Mouse (Mus musculus) heart, postnatal 0 days (tissue): ENCODE data around the gene Arl5a. TPM values are rescaled to one million over a fixed set of nuclear protein-coding genes. Genes with fewer than 3 reads are reported as not detected.

ENCODE experiments used
- ATAC-seq: fragments of 200-750 bp; cut with Nextera tagmentation; 2 replicates; pipeline ENCODE4 v1.8.0; 2017; ENCODE audit warnings: low read depth, moderate number of reproducible peaks, moderate library complexity; ENCODE audit not compliant: insufficient read depth
- DNase-seq: peaks from one replicate; pipeline ENCODE4 v3.0.0-alpha.2; 2016; ENCODE audit warnings: low spot score
- H3K27ac ChIP-seq: fragments of 300-500 bp; sonication (generic); 2 replicates; pipeline ENCODE4 v1.5.1; 2014; ENCODE audit warnings: low read depth, mild to moderate bottlenecking
- H3K27me3 ChIP-seq: fragments of 300-500 bp; sonication (generic); 2 replicates; pipeline ENCODE4 v1.6.1; 2014; ENCODE audit warnings: low read length, mixed read lengths; ENCODE audit not compliant: control insufficient read depth, insufficient read depth
- H3K36me3 ChIP-seq: fragments of 300-500 bp; sonication (generic); replicated peaks from 2 replicates; pipeline ENCODE4 v1.6.1; 2014; ENCODE audit warnings: low read length, mixed read lengths; ENCODE audit not compliant: control insufficient read depth, insufficient read depth
- H3K4me1 ChIP-seq: fragments of 300-500 bp; sonication (generic); 2 replicates; pipeline ENCODE4 v1.6.1; 2014; ENCODE audit warnings: antibody characterized with exemption; ENCODE audit not compliant: control insufficient read depth, insufficient read depth
- H3K4me2 ChIP-seq: fragments of 300-500 bp; sonication (generic); 2 replicates; pipeline ENCODE4 v1.6.1; 2014; ENCODE audit warnings: low read depth, mild to moderate bottlenecking, low read length, moderate library complexity
- H3K4me3 ChIP-seq: fragments of 300-500 bp; sonication (generic); 2 replicates; pipeline ENCODE4 v1.5.1; 2014; ENCODE audit warnings: low read depth, low read length
- H3K9ac ChIP-seq: fragments of 300-500 bp; sonication (generic); replicated peaks from 2 replicates; pipeline ENCODE4 v1.6.1; 2014; ENCODE audit warnings: low read depth, low read length, mixed read lengths
- H3K9me3 ChIP-seq: fragments of 300-500 bp; sonication (generic); replicated peaks from 2 replicates; pipeline ENCODE4 v1.6.1; 2016; ENCODE audit warnings: low read length; ENCODE audit not compliant: control insufficient read depth
- CTCF ChIP-seq: IDR thresholded peaks from 2 replicates; pipeline ENCODE4 v1.5.1; 2016; ENCODE audit warnings: antibody characterized with exemption, control low read depth, low read depth
- EP300 ChIP-seq: IDR thresholded peaks from 2 replicates; pipeline ENCODE4 v1.6.1; 2016; ENCODE audit warnings: antibody characterized with exemption, low read depth
- WGBS: fragments of 180-500 bp; shearing (Covaris S2); extraction: QIAGEN DNeasy Blood & Tissue Kit; methylation state at CpG from one replicate; pipeline ENCODE4 v1.1.7; 2014; 5-methylcytosine and 5-hydroxymethylcytosine counted together
- polyA plus RNA-seq: library from polyadenylated mRNA; unstranded; fragments of >200 nt; fragmentation: Nextera tagmentation; extraction: Ambion mirVana; gene quantifications from 2 replicates; pipeline ENCODE4 v1.2.1, GENCODE M21; 2015
- total RNA-seq: library from RNA; depleted of rRNA; stranded (reverse); fragments of >200 nt; gene quantifications from 2 replicates; pipeline ENCODE4 v1.2.3, GENCODE M21; 2014; ENCODE audit warnings: low replicate concordance

Gene Arl5a
- total and polyA plus RNA-seq, 2 experiments from 2014 or later: 26.2 to 57.5 TPM

GRCm38 (mm10) chr2:52406480-52406879 lies 18.2 kb downstream of the Arl5a start:
- ATAC-seq: no peak

GRCm38 (mm10) chr2:52405238-52405637 lies 19.5 kb downstream of the Arl5a start:
- Histone ChIP-seq H3K4me2 (no peak overlapping the region), H3K4me1 (no peaks in the 10 kb centered on the region), H3K27ac (no peak overlapping the region), H3K9me3 (peaks cover 10% of the 10 kb centered on the region), H3K9ac (no peak overlapping the region), H3K4me3 (no peak overlapping the region), H3K27me3 (no peaks in the 10 kb centered on the region), H3K36me3 (peaks cover 67% of the 10 kb centered on the region)
- TF ChIP-seq CTCF (no peak), EP300 (no peak)
- WGBS: 94% methylated on average over 5 of the region's 5 CpGs
- ATAC-seq (no peak), DNase-seq (no peak)

More at GRCm38 (mm10) chr2:52406480-52406879, 18.2 kb downstream of the Arl5a start:
- no peak for DNase-seq
- Histone ChIP-seq H3K9me3 (peaks cover 15% of the 10 kb centered on the region), H3K4me3 (no peak overlapping the region), H3K9ac (no peak overlapping the region), H3K36me3 (peaks cover 77% of the 10 kb centered on the region), H3K27ac (no peak overlapping the region), H3K4me2 (no peak overlapping the region), H3K4me1 (no peaks in the 10 kb centered on the region), H3K27me3 (no peaks in the 10 kb centered on the region)
- 74% methylated on average over 1 of the region's 1 CpGs for WGBS
- TF ChIP-seq CTCF (peak; percentile 51), EP300 (no peak)

- 85% methylated on average over 5 of the region's 5 CpGs for WGBS
Measured at GRCm38 (mm10) chr2:52394529-52394928, 30.2 kb downstream of the Arl5a start.

GRCm38 (mm10) chr2:52390415-52390975 lies 34.2 kb downstream of the Arl5a start:
- no peak overlapping the region for H3K9ac ChIP-seq
- no peaks in the 10 kb centered on the region for H3K27me3 ChIP-seq
- DNase-seq (no peak), ATAC-seq (no peak)
- H3K36me3 ChIP-seq: no peaks in the 10 kb centered on the region
- H3K4me3 ChIP-seq: no peak overlapping the region
- H3K9me3 ChIP-seq: no peaks in the 10 kb centered on the region
- TF ChIP-seq CTCF (no peak), EP300 (no peak)
- H3K4me2 ChIP-seq: no peak overlapping the region
- H3K4me1 ChIP-seq: peaks cover 7% of the 10 kb centered on the region; the same call in 1 of the 2 replicates
- H3K27ac ChIP-seq: no peak overlapping the region
- 39% methylated on average over 2 of the region's 2 CpGs for WGBS

More at GRCm38 (mm10) chr2:52394529-52394928, 30.2 kb downstream of the Arl5a start:
- Histone ChIP-seq H3K4me2 (no peak overlapping the region), H3K27ac (no peak overlapping the region), H3K4me3 (no peak overlapping the region), H3K9me3 (no peaks in the 10 kb centered on the region), H3K4me1 (no peaks in the 10 kb centered on the region), H3K9ac (no peak overlapping the region), H3K27me3 (no peaks in the 10 kb centered on the region), H3K36me3 (peaks cover 6% of the 10 kb centered on the region)
- DNase-seq (no peak), ATAC-seq (no peak)
- TF ChIP-seq EP300 (no peak), CTCF (no peak)

- no peaks in the 10 kb centered on the region for H3K9me3 ChIP-seq
- H3K27me3 ChIP-seq: no peaks in the 10 kb centered on the region
- DNase-seq (no peak), ATAC-seq (no peak)
- no peak overlapping the region for H3K4me3 ChIP-seq
- no peak overlapping the region for H3K27ac ChIP-seq
- TF ChIP-seq CTCF (no peak), EP300 (no peak)
- no peak overlapping the region for H3K9ac ChIP-seq
- H3K36me3 ChIP-seq: no peaks in the 10 kb centered on the region
- H3K4me1 ChIP-seq: peaks cover 8% of the 10 kb centered on the region; the same call in 1 of the 2 replicates
- H3K4me2 ChIP-seq: no peak overlapping the region
- 82% methylated on average over 3 of the region's 3 CpGs for WGBS
Measured at GRCm38 (mm10) chr2:52389975-52390374, 34.7 kb downstream of the Arl5a start.

- Histone ChIP-seq H3K27me3 (no peaks in the 10 kb centered on the region), H3K4me2 (peak overlapping the region; percentile 41; the same call in 1 of the 2 replicates), H3K36me3 (no peaks in the 10 kb centered on the region), H3K9me3 (no peaks in the 10 kb centered on the region), H3K4me1 (peaks cover 8% of the 10 kb centered on the region; the same call in 1 of the 2 replicates), H3K9ac (no peak overlapping the region), H3K27ac (peak overlapping the region; percentile 68; the same call in 1 of the 2 replicates), H3K4me3 (no peak overlapping the region)
- DNase-seq (no peak), ATAC-seq (peak; percentile 69)
- 42% methylated on average over 6 of the region's 6 CpGs for WGBS
- TF ChIP-seq EP300: no peak
- no peak for TF ChIP-seq CTCF
Measured at GRCm38 (mm10) chr2:52386451-52386850, 38.2 kb downstream of the Arl5a start.
